Mouse (Mus musculus): ENCODE results near the gene Hyal1.

DNA sequence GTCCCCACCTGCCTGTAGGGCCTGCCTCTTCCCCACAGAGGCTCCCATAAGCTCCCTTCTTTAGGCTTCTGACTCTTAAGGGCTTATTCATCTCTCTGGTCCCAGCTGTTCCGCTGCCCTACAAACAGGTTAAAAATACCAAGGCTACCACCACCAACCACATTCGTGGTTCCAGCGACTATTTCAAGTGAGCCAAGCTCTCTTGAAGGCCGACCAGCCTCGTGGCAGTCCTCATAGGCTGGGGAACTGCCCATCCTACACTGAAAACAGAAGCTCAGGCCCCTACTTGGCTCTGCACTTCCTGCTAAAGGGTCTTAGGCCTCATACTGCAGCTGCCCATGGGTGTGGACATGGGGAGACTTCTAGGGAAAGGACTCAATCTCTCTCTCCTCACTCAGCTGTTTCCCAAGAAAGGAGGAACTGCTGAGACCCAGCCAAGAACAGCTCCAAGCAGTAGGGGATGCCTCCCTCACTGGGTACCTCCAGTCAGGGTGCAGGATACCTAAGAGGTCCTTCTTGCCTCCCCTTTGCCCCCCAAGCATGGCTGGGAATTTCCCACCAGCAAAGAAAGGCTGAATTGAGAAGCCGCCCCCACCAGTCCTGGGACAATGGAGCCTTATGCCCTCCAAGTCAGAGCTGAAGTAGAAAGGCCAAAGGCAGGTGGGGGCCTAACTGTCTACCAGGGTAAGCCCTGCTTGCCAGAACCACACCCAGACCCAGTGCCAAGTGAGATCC is 34.9 kb downstream of the Hyal1 start:
- TF ChIP-seq POLR2A (IDR thresholded peaks at IDR 0.05; ENCODE audit: low read depth, low read length) (no peak), CTCF (IDR thresholded peaks at IDR 0.05; ENCODE audit: borderline replicate concordance, insufficient read depth, low read length) (no peak)

Data from embryonic fibroblast, embryonic 13.5 days (primary cell).